8 mouse cellular contexts compared by ENCODE assay signal in genomic region chr13:21721757-21722372, GRCm38 (mm10). TPM values are rescaled to one million over a fixed set of nuclear protein-coding genes. Genes with fewer than 3 reads are reported as not detected.
DNase-seq lines count a peak whose midpoint lies in the region; ATAC-seq lines count a peak whose summit lies in the region.
"Not testable (repeated sequence)": the region's sequence is repeated elsewhere in the genome, so short reads cannot be mapped to it uniquely, and the experiment has no call there.

Gene Hist1h2bm, plus strand, starts transcription at chr13:21722044.

- H3K4me1 ChIP-seq in intestine, embryonic 14.5 days (replicated peaks; ENCODE audit: control insufficient read depth, insufficient read depth, low read length), result peaks cover 26% of the 10 kb centered on the region

- peak; percentile 95 for ATAC-seq in intestine, embryonic 14.5 days (replicated peaks; ENCODE audit: low FRiP score, low TSS enrichment, low read depth)
- peak; percentile 94 for ATAC-seq in megakaryocyte, adult 5-6 weeks (ENCODE audit: poor library complexity, severe bottlenecking)

- H3K27me3 ChIP-seq in intestine, embryonic 14.5 days (replicated peaks; ENCODE audit: control insufficient read depth, insufficient read depth, low read length), result not testable (repeated sequence)

- DNase-seq in adrenal gland, adult 8-10 months, result peak; percentile 43
- peak; percentile 87 for DNase-seq in embryo, embryonic 11.5 days (ENCODE audit: low read depth, low spot score)
- DNase-seq in gastrocnemius, postnatal 4 days (ENCODE audit: low spot score in 2 of 2), result peak in 1 of 2 experiments; percentile 40
- peak; percentile 86 for DNase-seq in intestine, embryonic 14.5 days (ENCODE audit: low spot score)
- peak; percentile 74 to 80 for DNase-seq in left cerebral cortex, adult 9 months (ENCODE audit: low spot score in 2 of 2)
- DNase-seq in right cerebral cortex, adult 2 months (ENCODE audit: low spot score in 2 of 2), result peak; percentile 71 to 75
- peak; percentile 92 for DNase-seq in yolk sac, embryonic 10.5 days (ENCODE audit: low spot score)

- peak within 1 kb of the TSS; percentile 93 for H3K27ac ChIP-seq in intestine, embryonic 14.5 days (ENCODE audit: low read depth)

- under 1% methylated on average over 34 of the region's 37 CpGs for WGBS in intestine, embryonic 14.5 days

- H3K4me3 ChIP-seq in intestine, embryonic 14.5 days (ENCODE audit: low read depth, low read length), result peak within 1 kb of the TSS; percentile 35

- H3K9me3 ChIP-seq in intestine, embryonic 14.5 days (ENCODE audit: control insufficient read depth, low read length), result not testable (repeated sequence)

- H3K36me3 ChIP-seq in intestine, embryonic 14.5 days (ENCODE audit: control insufficient read depth, insufficient read depth, low read length), result not testable (repeated sequence)

- peak within 1 kb of the TSS; percentile 74 for H3K4me2 ChIP-seq in intestine, embryonic 14.5 days (ENCODE audit: low read length)

- H3K9ac ChIP-seq in intestine, embryonic 14.5 days (ENCODE audit: low read length), result peak within 1 kb of the TSS; percentile 69

RNA-seq across cellular contexts. Expression of gene Hist1h2bm, which starts in this region (rescaled TPM):
- total RNA-seq in adrenal gland, adult 8-10 months (2022), result 1 to 10 TPM; 3.7 to 7.9 (median 5.3) TPM
- 100 to 1,000 TPM; 101 to 150 TPM for total RNA-seq in gastrocnemius, postnatal 4 days (2021)
- 4.0 and 5.3 TPM in 2 replicates for polyA plus RNA-seq in intestine, embryonic 14.5 days (2014; fragmentation: Nextera tagmentation; extraction: Ambion mirVana)
- 139 and 162 TPM in 2 replicates for total RNA-seq in megakaryocyte, adult 5-6 weeks (2015)
- 615 and 635 TPM in 2 replicates for total RNA-seq in megakaryocyte, adult 5-6 weeks (2017)

Comparison
In these comparisons a context has a peak if more than half of its experiments do, and no peak if none do; other contexts are left out.
1. RNA of gene Hist1h2bm (total RNA-seq): 139 to 635 TPM in megakaryocyte, adult 5-6 weeks and 101 to 150 TPM in gastrocnemius, postnatal 4 days; 3.7 to 7.9 TPM in adrenal gland, adult 8-10 months; every median in the first group is over 10 times any median in the second.